Mouse (Mus musculus) regulatory T cell (primary cell): ENCODE data around the gene Gm47995.

Experiments
- in situ Hi-C: fragments of 300-600 bp; cut with MboI, MseI; formaldehyde crosslinking; loops from one replicate; pipeline ENCODE4 v1.15.1; 2025; ENCODE audit warnings: high pct_unique_total_duplicates

The Gm47995 gene

DNA sequence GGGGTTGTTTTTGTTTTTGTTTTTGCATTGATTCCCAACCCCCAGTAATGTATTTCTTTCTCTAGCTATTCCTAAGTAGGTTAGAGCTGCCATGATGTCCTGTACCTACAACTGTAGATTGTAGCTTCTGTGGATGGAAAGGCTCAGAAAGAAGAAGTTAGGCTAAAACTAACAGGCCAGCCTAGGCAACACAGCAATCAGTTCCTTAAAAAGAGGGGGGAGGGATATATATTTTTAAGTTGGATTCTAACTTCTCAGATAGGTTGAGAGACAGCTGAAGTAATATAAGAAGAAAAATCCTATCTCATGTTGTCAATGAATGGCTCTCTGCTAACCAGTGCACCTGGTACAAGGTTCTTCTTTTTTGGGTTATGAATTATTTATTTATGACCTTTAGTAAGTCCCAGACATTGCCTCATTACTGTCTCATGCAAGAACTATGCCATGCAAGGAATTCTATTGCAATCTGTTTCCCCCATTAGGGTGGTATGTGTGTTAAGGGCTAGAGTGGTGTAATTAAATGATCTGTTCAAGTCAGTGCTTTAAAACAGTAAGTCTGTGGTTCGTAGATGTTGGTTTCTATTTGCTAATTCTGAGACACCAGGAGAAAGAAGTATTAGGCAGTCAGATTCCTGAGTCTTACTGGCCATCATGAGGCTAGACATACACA lies 30.2 kb downstream of the Gm47995 start:
- in situ Hi-C loops: no loop called here

DNA sequence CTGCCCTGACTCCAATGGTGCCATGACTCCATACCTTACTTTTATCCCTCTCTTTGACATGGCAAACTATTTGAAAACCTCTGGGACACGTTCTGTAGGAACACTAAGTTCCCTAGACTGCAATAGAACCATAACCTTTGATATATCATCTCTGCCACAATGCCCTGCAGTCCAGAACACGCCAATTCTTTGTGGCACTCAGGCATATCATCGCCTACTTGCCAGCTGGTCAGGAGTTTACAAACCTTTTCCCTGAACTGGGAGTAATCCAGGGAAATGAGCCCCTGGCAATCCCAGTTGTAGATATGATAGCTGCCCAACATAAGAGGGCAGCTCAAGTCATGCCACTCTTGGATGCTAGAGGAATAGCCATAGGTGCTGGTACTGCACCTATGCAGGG lies 34.1 kb downstream of the Gm47995 start:
- in situ Hi-C loops: no loop called here

DNA sequence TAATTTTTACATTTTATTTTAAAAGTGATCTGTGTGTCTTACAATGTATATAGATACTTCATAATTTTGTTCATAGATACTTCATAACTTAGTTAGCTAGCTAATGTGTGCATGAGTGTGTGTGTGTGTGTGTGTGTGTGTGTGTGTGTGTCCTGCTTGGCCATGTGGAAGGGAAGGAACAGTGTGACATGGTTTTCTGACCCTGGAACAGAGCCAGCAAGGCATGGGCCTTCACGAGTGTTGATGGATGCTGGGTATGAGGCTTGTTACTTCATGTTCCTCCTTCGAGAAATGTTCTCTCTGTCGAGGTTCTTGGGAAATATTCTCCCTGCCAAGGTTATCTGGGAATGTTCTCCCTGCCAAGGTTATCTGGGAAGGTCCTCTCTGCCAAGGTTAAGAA lies 35.5 kb downstream of the Gm47995 start:
- in situ Hi-C loops: no loop called here

DNA sequence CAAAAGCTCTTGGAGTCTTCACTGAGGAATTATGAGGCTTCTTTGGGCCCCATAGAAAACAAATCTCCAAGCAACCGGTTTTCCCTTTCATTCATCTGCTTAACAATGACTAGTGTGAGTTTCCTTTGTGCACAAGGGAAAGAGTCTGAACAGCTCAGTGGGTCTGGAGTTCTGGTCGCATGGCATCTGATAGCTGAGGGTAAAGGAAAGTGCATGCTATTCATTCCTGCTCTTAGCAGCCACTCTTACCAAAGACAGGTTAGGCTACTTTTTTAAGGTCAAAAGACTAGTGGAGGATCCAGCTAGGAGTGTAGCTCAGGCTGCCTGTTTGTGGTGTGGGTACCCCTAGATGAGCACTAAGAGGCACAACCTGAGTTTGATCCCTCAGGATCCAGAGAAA lies 37.3 kb downstream of the Gm47995 start:
- in situ Hi-C loops: no loop called here

DNA sequence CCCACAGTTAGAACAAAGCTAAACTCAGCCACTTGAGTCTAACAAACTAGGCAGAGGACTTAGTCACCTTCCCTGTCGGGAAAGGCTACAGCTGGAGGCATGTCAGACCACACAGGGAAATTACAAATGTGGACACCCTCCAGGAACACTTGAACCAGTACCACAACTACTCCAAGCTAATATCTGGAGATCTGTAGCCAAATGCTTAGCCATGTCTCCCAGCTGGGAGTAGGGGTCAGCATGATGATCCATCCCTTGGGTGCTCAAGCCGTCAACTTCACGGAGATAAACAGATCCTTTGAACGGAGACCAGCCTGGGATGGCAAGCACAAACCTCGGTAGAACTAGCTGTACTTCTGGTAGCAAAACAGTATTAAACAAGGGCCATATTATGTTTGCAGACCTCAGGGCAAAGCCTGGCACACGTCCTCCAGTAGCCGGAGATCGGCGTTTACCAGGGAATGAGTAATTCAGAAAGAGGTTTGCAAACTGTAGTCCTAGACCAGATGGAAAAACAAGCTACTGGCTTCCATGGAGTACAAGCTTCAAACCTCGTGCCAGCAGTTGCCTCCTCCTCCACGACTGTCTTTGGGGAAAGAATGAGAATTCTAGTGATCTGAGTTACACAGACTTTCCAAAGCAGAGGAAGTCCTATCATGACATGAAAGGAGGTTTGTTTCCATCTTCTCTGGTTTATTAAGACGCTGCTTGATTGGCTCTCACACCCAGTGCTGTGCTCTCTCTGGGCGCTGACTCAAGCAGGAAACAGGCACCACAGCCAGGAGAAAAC lies 38.1 kb downstream of the Gm47995 start:
- in situ Hi-C loops: no loop called here

DNA sequence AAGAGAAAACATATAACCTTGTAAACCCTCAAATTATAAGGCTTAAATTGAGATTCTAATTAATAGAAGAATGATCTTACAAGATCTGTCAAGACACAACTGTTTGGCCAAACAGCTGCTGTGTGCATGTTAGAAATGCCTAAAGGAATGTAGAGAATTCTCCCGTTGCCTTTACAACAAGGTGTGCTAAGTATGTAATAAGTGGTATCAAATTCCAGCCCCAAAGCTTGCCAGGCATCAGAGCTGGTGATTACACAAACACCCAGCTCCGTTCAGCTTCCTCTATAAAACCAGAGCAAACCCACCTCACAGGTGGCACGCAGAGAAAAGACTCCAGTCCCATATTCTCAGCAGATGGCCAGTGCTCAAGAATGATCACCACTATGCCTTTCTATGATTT lies 39.5 kb downstream of the Gm47995 start:
- in situ Hi-C loops: no loop called here

DNA sequence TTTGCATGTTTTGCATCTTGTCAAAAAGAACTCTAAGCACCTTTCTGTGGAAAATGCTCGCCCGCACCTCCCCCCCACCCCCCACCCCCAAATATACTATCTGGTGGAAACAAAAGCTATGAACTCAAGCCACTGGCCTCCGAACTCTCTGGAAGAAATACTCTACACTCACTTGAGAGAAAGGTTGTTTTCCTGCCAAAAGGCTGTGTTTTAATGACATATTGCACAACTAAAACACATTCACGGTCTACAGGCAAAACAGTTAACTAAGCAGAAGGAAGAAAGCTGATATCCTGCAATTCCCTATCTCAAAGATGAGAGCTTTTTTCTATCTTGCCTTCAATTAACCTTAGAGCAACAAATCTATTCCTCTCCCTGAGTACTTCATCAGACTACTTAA lies 45.1 kb downstream of the Gm47995 start:
- in situ Hi-C loops: no loop called here

GRCm38 (mm10) chr1:151244013-151244412 lies 45.8 kb downstream of the Gm47995 start:
- in situ Hi-C loops: no loop called here

DNA sequence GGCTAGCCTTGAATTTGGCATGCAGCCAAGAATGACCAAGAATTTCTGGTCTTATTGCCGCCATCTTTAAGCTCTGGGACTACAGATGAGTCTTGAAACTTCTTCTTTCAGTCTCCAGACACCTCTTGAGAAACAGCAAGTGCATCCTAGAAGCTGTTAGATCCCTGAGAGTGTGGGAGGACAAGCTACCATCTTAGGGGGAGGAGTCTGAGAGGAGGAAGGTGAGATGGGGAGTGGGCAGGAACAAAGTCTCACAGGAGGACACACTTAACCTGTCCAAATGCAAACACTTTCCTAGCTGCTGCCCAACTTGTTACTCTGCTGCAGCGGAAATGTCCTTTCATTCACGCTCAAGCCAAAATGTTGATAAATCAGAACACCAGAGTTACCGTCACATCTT lies 46.5 kb downstream of the Gm47995 start:
- in situ Hi-C loops: no loop called here

DNA sequence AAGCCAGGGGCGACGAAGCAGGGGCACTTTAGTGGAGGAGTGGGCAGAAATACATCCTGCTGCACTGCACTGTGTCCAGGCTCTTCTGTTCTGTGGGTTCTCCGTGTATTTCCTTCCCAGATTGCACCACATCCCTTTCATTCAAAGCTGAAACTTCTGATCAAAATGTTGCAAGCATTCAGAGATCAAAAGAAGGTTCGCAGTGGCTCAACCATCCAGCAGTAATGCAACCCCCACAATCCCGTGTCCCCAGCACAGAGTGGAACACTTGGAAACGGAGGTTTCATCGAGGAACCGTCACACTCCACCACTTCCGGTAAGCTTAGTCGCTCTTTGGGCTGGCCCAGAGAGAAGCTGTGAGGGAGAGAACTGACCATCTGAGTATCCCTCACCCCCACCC lies 46.9 kb downstream of the Gm47995 start:
- in situ Hi-C loops: no loop called here

DNA sequence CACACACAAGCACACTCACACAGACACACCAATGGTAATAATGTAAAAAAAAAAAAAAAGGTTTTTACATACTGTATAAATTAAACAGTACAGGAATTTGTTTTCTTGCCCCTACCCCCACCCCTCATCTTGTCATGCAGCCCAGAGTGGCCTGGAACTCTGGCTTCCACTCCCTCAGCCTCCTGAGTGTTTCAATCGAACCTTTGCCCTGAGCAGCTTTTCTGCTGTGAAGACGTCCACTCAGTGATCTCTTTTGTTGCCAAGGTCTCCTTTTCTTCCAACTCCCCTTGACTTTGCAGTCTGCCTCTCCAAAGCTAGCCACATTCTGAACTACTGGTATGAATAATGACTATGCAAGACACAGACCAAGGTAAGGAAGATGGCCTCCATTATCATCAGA lies 47.6 kb downstream of the Gm47995 start:
- in situ Hi-C loops: no loop called here
